Mouse (Mus musculus): ENCODE measurements around the gene Stac3.

DNA sequence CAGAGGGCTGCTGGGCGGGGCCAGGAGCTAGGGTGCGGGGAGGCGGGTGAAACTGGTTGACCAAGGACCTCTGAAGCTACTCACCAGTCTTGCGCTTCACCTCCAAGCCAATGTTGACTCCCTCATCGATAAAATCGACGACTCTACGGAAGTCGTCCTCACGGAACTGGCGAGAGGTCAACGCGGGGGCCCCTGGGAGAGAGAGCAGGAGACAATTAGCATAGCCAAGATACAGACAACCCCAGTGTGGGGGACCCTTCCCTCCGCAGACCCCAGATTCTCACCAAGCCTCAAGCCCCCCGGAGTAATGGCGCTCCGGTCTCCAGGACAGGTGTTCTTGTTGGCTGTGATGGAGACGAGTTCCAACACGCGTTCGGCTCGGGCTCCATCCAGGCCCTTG is 16.5 kb downstream of the Stac3 start:
- TF ChIP-seq CTCF (IDR thresholded peaks at IDR 0.05; ENCODE audit: low read depth) = no peak
- TF ChIP-seq EP300 (IDR thresholded peaks at IDR 0.05; ENCODE audit: low read depth) = no peak

Data from liver, embryonic 14.5 days (tissue).